Mouse (Mus musculus) liver, embryonic 14 days (tissue): ENCODE data around the gene Barx2. TPM values are rescaled to one million over a fixed set of nuclear protein-coding genes. Genes with fewer than 3 reads are reported as not detected.

Source experiments
- polyA plus RNA-seq: library from polyadenylated mRNA; depleted of rRNA; stranded (reverse); fragments of >200 nt; gene quantifications from 2 replicates; pipeline ENCODE4 v1.2.3, GENCODE M21; 2012; rRNA removed

Barx2 gene
- polyA plus RNA-seq = 0.14 TPM in 1 of 2 replicates, not detected in the other

DNA sequence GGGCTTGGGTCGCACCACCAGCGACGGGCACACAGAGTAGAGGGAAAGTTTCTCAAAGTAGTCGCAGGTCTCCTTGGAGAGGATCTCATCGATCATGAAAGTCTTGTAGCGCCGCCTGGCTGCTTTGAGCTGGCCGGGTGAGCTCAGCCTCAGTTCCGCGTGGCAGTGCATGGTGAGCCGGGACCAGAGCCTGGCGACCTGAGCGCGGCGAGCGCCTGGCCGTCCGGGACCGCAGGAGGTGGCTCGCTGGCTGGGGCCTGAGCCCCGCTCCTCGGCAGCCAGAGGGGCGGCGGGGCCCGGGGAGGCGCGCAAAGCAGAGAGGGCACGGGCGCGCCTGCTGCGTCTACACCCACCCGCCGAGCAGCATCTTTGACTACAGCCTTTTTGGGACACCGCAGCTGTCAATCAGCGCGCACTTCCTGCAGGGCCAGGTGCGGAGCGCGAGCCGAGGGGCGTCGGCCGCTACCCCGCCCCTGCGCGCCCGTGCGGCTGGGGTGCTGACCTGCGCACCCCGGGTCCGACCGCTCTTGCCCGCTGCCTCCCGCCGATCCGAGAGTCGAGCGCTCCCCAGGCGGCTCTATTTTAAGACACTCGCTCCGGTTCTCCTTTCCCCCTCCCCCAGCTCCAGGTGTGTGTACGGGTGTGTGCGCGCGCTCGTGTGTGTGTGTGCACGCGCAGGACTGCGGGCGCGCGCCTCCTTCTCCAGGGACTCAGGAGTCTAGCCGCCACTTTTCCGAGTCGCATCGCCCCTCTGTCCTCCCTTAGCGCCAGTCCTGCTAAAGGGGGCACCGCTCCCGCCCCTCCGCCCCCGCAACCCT, at the start of gene Barx2:
Barx2 (minus strand) TSS at position 542 of the 818 bp plus-strand sequence.

Other genes starting within 250 kb of the Barx2 start
- 0.19 and 0.21 TPM in 2 replicates for gene Arhgap32, start 202.7 kb upstream of the Barx2 start, polyA plus RNA-seq